Comparison of ENCODE assay signal across 7 mouse cellular contexts in the genomic region with DNA sequence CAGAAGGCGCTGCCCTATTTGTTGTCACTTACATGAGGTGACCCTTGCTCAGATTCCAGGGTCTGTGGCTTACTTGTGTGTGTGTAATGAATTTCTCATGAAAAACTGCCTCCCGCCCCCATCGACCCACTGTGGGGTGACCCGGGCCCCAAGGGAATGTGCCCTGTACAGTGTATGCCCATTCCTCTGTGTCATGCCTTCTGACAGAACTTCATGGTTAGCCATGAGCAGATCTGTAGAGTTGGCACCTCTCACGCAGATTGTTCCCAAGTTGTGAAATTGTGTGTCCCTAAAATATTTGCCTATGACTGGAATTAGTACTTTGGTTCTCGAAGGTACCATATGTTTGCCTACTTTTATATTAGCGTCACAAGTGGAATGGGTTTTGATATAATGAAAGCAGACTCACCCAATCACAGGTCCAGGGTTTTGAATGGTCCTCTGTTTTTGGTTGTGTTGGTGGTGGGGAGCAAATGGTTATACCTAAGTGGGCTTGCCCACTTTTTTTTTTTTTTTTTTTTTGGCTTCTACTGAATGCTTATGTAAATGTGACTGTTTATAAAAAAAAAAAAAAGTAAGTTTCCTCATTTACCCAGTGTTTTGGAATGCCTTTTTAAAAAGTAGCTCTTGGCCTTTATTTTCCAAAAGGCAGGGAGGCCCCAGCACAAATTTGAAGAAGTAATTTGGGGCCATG. TPM values are rescaled to one million over a fixed set of nuclear protein-coding genes. Genes with fewer than 3 reads are reported as not detected.
DNase-seq lines count a peak whose midpoint lies in the region; ATAC-seq and TF ChIP-seq lines count a peak whose summit lies in the region.

No protein-coding gene starts in this region.

- peak overlapping the region; percentile 74 for H3K4me2 ChIP-seq in forebrain, embryonic 15.5 days (replicated peaks)
- H3K4me2 ChIP-seq in liver, embryonic 13.5 days: peak overlapping the region; percentile 95
- H3K4me2 ChIP-seq in stomach, embryonic 16.5 days (ENCODE audit: low read depth, low read length): peak overlapping the region; percentile 86

- H3K36me3 ChIP-seq in forebrain, embryonic 15.5 days: no peaks in the 10 kb centered on the region
- no peaks in the 10 kb centered on the region for H3K36me3 ChIP-seq in liver, embryonic 13.5 days
- H3K36me3 ChIP-seq in stomach, embryonic 16.5 days (ENCODE audit: control insufficient read depth, insufficient read depth, low read length): no peaks in the 10 kb centered on the region

- no peak for TF ChIP-seq CTCF in lung, adult 2 months (IDR thresholded peaks at IDR 0.05; ENCODE audit: insufficient read depth, low read length)
- TF ChIP-seq CTCF in cerebellum, adult 2 months (IDR thresholded peaks at IDR 0.05; ENCODE audit: borderline replicate concordance, insufficient read depth, low read depth, low read length): no peak

- DNase-seq in lung, adult 2 months: no peak
- no peak for DNase-seq in lung, postnatal 14 days
- no peak for DNase-seq in cerebellum, adult 2 months
- peak; percentile 28 for DNase-seq in liver, embryonic 13.5 days
- no peak for DNase-seq in urinary bladder, postnatal 4 days (ENCODE audit: low spot score in 2 of 2)

- H3K9me3 ChIP-seq in forebrain, embryonic 15.5 days: no peaks in the 10 kb centered on the region
- no peaks in the 10 kb centered on the region for H3K9me3 ChIP-seq in liver, embryonic 13.5 days (replicated peaks)
- H3K9me3 ChIP-seq in stomach, embryonic 16.5 days (replicated peaks; ENCODE audit: control insufficient read depth, low read length): no peaks in the 10 kb centered on the region

- ATAC-seq in forebrain, embryonic 15.5 days (replicated peaks): peak; percentile 63
- ATAC-seq in liver, embryonic 13.5 days (ENCODE audit: low read depth): peak; percentile 18; the same call in 1 of the 2 replicates
- ATAC-seq in stomach, embryonic 16.5 days (ENCODE audit: insufficient read depth, low FRiP score): peak; percentile 18; the same call in 1 of the 2 replicates

- H3K27me3 ChIP-seq in cerebellum, adult 2 months (ENCODE audit: control insufficient read depth, insufficient read depth, low read length): no peaks in the 10 kb centered on the region
- H3K27me3 ChIP-seq in forebrain, embryonic 15.5 days: no peaks in the 10 kb centered on the region
- H3K27me3 ChIP-seq in liver, embryonic 13.5 days: no peaks in the 10 kb centered on the region
- no peaks in the 10 kb centered on the region for H3K27me3 ChIP-seq in stomach, embryonic 16.5 days (ENCODE audit: control insufficient read depth, insufficient read depth, low read length)

- 25% methylated on average over 7 of the region's 7 CpGs for WGBS in lung, adult 2 months
- 23% methylated on average over 7 of the region's 7 CpGs for WGBS in cerebellum, adult 2 months
- WGBS in forebrain, embryonic 15.5 days: 42% methylated on average over 7 of the region's 7 CpGs
- WGBS in liver, embryonic 13.5 days (ENCODE audit: insufficient replicate concordance): 24% methylated on average over 7 of the region's 7 CpGs
- 37% methylated on average over 7 of the region's 7 CpGs for WGBS in stomach, embryonic 16.5 days

- H3K27ac ChIP-seq in cerebellum, adult 2 months (ENCODE audit: insufficient read depth, low read length): no peak overlapping the region; the same call in 1 of the 2 replicates
- no peak overlapping the region for H3K27ac ChIP-seq in forebrain, embryonic 15.5 days (replicated peaks)
- peak overlapping the region; percentile 94 for H3K27ac ChIP-seq in liver, embryonic 13.5 days
- H3K27ac ChIP-seq in stomach, embryonic 16.5 days (ENCODE audit: low read length): 0 out of 2 replicates have a peak overlapping the region, but pooled peaks have one; percentile 57

- no peak for TF ChIP-seq POLR2A in lung, adult 2 months (IDR thresholded peaks at IDR 0.05; ENCODE audit: borderline replicate concordance, extremely low read depth, low read depth, low read length)
- TF ChIP-seq POLR2A in cerebellum, adult 2 months (IDR thresholded peaks at IDR 0.05; ENCODE audit: borderline replicate concordance, insufficient read depth, low read length): no peak

- H3K9ac ChIP-seq in forebrain, embryonic 15.5 days (replicated peaks): peak overlapping the region; percentile 71
- H3K9ac ChIP-seq in liver, embryonic 13.5 days: peak overlapping the region; percentile 83
- peak overlapping the region; percentile 80 for H3K9ac ChIP-seq in stomach, embryonic 16.5 days (ENCODE audit: low read length)

- peak overlapping the region; percentile 89 for H3K4me3 ChIP-seq in lung, adult 2 months (replicated peaks; ENCODE audit: extremely low read depth, low read depth, low read length)
- H3K4me3 ChIP-seq in cerebellum, adult 2 months (replicated peaks; ENCODE audit: insufficient read depth, low read depth, low read length): peak overlapping the region; percentile 71
- peak overlapping the region; percentile 69 for H3K4me3 ChIP-seq in forebrain, embryonic 15.5 days
- peak overlapping the region; percentile 77 for H3K4me3 ChIP-seq in liver, embryonic 13.5 days (replicated peaks)
- H3K4me3 ChIP-seq in stomach, embryonic 16.5 days (replicated peaks; ENCODE audit: low read length): peak overlapping the region; percentile 71

- H3K4me1 ChIP-seq in lung, adult 2 months (ENCODE audit: control insufficient read depth, insufficient read depth, low read length): peaks cover 13% of the 10 kb centered on the region
- H3K4me1 ChIP-seq in cerebellum, adult 2 months (ENCODE audit: control insufficient read depth, insufficient read depth, low read length): no peaks in the 10 kb centered on the region
- peaks cover 11% of the 10 kb centered on the region for H3K4me1 ChIP-seq in forebrain, embryonic 15.5 days
- H3K4me1 ChIP-seq in liver, embryonic 13.5 days (replicated peaks): peaks cover 78% of the 10 kb centered on the region
- peaks cover 21% of the 10 kb centered on the region; the same call in 1 of the 2 replicates for H3K4me1 ChIP-seq in stomach, embryonic 16.5 days (ENCODE audit: control insufficient read depth, insufficient read depth, low read length)

RNA-seq across cellular contexts. Expression of a gene that starts 24.3 kb away (rescaled TPM):
- 34.8 and 54.0 TPM in 2 replicates for polyA plus RNA-seq in lung, adult 2 months (2012; rRNA removed)
- polyA plus RNA-seq in cerebellum, adult 2 months (2012; rRNA removed): 66.2 and 69.0 TPM in 2 replicates
- 68.6 and 74.6 TPM in 2 replicates for polyA plus RNA-seq in forebrain, embryonic 15.5 days (2015; fragmentation: Nextera tagmentation; extraction: Ambion mirVana)
- 181 and 214 TPM in 2 replicates for polyA plus RNA-seq in liver, embryonic 13.5 days (2015; fragmentation: Nextera tagmentation; extraction: Ambion mirVana)
- 138 and 151 TPM in 2 replicates for polyA plus RNA-seq in stomach, embryonic 16.5 days (2015; fragmentation: Nextera tagmentation; extraction: Ambion mirVana)

RNA-seq across cellular contexts. Expression of a gene that starts 24.3 kb away (rescaled TPM):
- polyA plus RNA-seq in lung, adult 2 months (2012; rRNA removed): 16.2 and 30.1 TPM in 2 replicates
- 66.0 and 71.4 TPM in 2 replicates for polyA plus RNA-seq in cerebellum, adult 2 months (2012; rRNA removed)
- 104 and 107 TPM in 2 replicates for polyA plus RNA-seq in forebrain, embryonic 15.5 days (2015; fragmentation: Nextera tagmentation; extraction: Ambion mirVana)
- 37.0 and 44.6 TPM in 2 replicates for polyA plus RNA-seq in liver, embryonic 13.5 days (2015; fragmentation: Nextera tagmentation; extraction: Ambion mirVana)
- 66.4 and 73.8 TPM in 2 replicates for polyA plus RNA-seq in stomach, embryonic 16.5 days (2015; fragmentation: Nextera tagmentation; extraction: Ambion mirVana)

Comparison
In these comparisons a context has a peak if more than half of its experiments do, and no peak if none do; other contexts are left out.
1. H3K27ac ChIP-seq: peak in liver, embryonic 13.5 days (single experiment) and stomach, embryonic 16.5 days (single experiment); none in cerebellum, adult 2 months (single experiment) and forebrain, embryonic 15.5 days (single experiment).
2. Peak in every context shown above with its lines, with median percentiles within 50 percentile points of each other: H3K4me3 ChIP-seq, ATAC-seq, H3K4me2 ChIP-seq and H3K9ac ChIP-seq.